Mouse (Mus musculus): ENCODE results near the gene Fbxl3. TPM values are rescaled to one million over a fixed set of nuclear protein-coding genes. Genes with fewer than 3 reads are reported as not detected.
A peak's percentile ranks its signal among the peaks of the same experiment; 100 is the strongest.

Gene Fbxl3
- polyA plus RNA-seq, 1 experiment from 2014 or later: 20.0 TPM

- Histone ChIP-seq H3K36me3 (peaks cover 31% of the 10 kb centered on the region), H3K9ac (no peak overlapping the region), H3K9me3 (replicated peaks) (no peaks in the 10 kb centered on the region), H3K4me3 (no peak overlapping the region), H3K27me3 (no peaks in the 10 kb centered on the region), H3K27ac (no peak overlapping the region), H3K4me2 (no peak overlapping the region), H3K4me1 (replicated peaks) (no peaks in the 10 kb centered on the region)
- ATAC-seq (replicated peaks; ENCODE audit: insufficient number of reproducible peaks, insufficient read depth, low FRiP score, low read depth): no peak
- 87% methylated on average over 9 of the region's 9 CpGs for WGBS
Observed at GRCm38 (mm10) chr14:103079209-103079977, 20.0 kb downstream of the Fbxl3 start.

- H3K36me3 ChIP-seq: peaks cover 35% of the 10 kb centered on the region
- no peaks in the 10 kb centered on the region for H3K27me3 ChIP-seq
- H3K27ac ChIP-seq: no peak overlapping the region
- H3K9me3 ChIP-seq (replicated peaks): no peaks in the 10 kb centered on the region
- ATAC-seq (replicated peaks; ENCODE audit: insufficient number of reproducible peaks, insufficient read depth, low FRiP score, low read depth): no peak
- no peak overlapping the region for H3K9ac ChIP-seq
- 89% methylated on average over 16 of the region's 16 CpGs for WGBS
- no peak overlapping the region for H3K4me2 ChIP-seq
- H3K4me3 ChIP-seq: no peak overlapping the region
- no peaks in the 10 kb centered on the region for H3K4me1 ChIP-seq (replicated peaks)
Observed at GRCm38 (mm10) chr14:103078006-103078912, 21.1 kb downstream of the Fbxl3 start.

GRCm38 (mm10) chr14:103077272-103078005 lies 21.9 kb downstream of the Fbxl3 start:
- 81% methylated on average over 9 of the region's 9 CpGs for WGBS
- Histone ChIP-seq H3K27ac (no peak overlapping the region), H3K36me3 (peaks cover 35% of the 10 kb centered on the region), H3K9ac (no peak overlapping the region), H3K4me3 (no peak overlapping the region), H3K27me3 (no peaks in the 10 kb centered on the region), H3K4me1 (replicated peaks) (no peaks in the 10 kb centered on the region), H3K4me2 (no peak overlapping the region), H3K9me3 (replicated peaks) (no peaks in the 10 kb centered on the region)
- no peak for ATAC-seq (replicated peaks; ENCODE audit: insufficient number of reproducible peaks, insufficient read depth, low FRiP score, low read depth)

- whole genome bisulfite sequencing: 75% methylated on average over 7 of the region's 7 CpGs
- Histone ChIP-seq H3K9me3 (replicated peaks) (no peaks in the 10 kb centered on the region), H3K4me2 (no peak overlapping the region), H3K9ac (no peak overlapping the region), H3K4me3 (no peak overlapping the region), H3K27me3 (no peaks in the 10 kb centered on the region), H3K4me1 (replicated peaks) (peaks cover 5% of the 10 kb centered on the region), H3K27ac (no peak overlapping the region), H3K36me3 (peaks cover 36% of the 10 kb centered on the region; the same call in 1 of the 2 replicates)
- ATAC-seq (replicated peaks; ENCODE audit: insufficient number of reproducible peaks, insufficient read depth, low FRiP score, low read depth): no peak
Observed at GRCm38 (mm10) chr14:103075166-103075565, 24.2 kb downstream of the Fbxl3 start.

GRCm38 (mm10) chr14:103073825-103074224 lies 25.5 kb downstream of the Fbxl3 start:
- Histone ChIP-seq H3K36me3 (peaks cover 36% of the 10 kb centered on the region; the same call in 1 of the 2 replicates), H3K4me1 (replicated peaks) (peaks cover 9% of the 10 kb centered on the region), H3K4me2 (no peak overlapping the region), H3K4me3 (no peak overlapping the region), H3K9me3 (replicated peaks) (no peaks in the 10 kb centered on the region), H3K9ac (no peak overlapping the region), H3K27ac (no peak overlapping the region), H3K27me3 (no peaks in the 10 kb centered on the region)
- WGBS: 94% methylated on average over 8 of the region's 8 CpGs
- ATAC-seq (replicated peaks; ENCODE audit: insufficient number of reproducible peaks, insufficient read depth, low FRiP score, low read depth): no peak

GRCm38 (mm10) chr14:103072731-103073130 lies 26.6 kb downstream of the Fbxl3 start:
- no peak overlapping the region for H3K9ac ChIP-seq
- no peak overlapping the region for H3K4me2 ChIP-seq
- no peak for ATAC-seq (replicated peaks; ENCODE audit: insufficient number of reproducible peaks, insufficient read depth, low FRiP score, low read depth)
- no peaks in the 10 kb centered on the region for H3K9me3 ChIP-seq (replicated peaks)
- H3K36me3 ChIP-seq: peaks cover 32% of the 10 kb centered on the region; the same call in 1 of the 2 replicates
- H3K27ac ChIP-seq: no peak overlapping the region
- peaks cover 9% of the 10 kb centered on the region for H3K4me1 ChIP-seq (replicated peaks)
- no peak overlapping the region for H3K4me3 ChIP-seq
- H3K27me3 ChIP-seq: no peaks in the 10 kb centered on the region
- 88% methylated on average over 4 of the region's 4 CpGs for WGBS

- Histone ChIP-seq H3K9ac (no peak overlapping the region), H3K27me3 (no peaks in the 10 kb centered on the region), H3K36me3 (peaks cover 26% of the 10 kb centered on the region; the same call in 1 of the 2 replicates), H3K27ac (no peak overlapping the region), H3K9me3 (replicated peaks) (no peaks in the 10 kb centered on the region), H3K4me1 (replicated peaks) (peaks cover 9% of the 10 kb centered on the region), H3K4me2 (no peak overlapping the region), H3K4me3 (no peak overlapping the region)
- ATAC-seq (replicated peaks; ENCODE audit: insufficient number of reproducible peaks, insufficient read depth, low FRiP score, low read depth): no peak
- 90% methylated on average over 12 of the region's 12 CpGs for WGBS
Observed at GRCm38 (mm10) chr14:103071471-103071870, 27.9 kb downstream of the Fbxl3 start.

- H3K4me3 ChIP-seq: peak overlapping the region; percentile 83
- H3K9ac ChIP-seq: peak overlapping the region; percentile 74
- peaks cover 9% of the 10 kb centered on the region for H3K4me1 ChIP-seq (replicated peaks)
- peak overlapping the region; percentile 92 for H3K4me2 ChIP-seq
- H3K9me3 ChIP-seq (replicated peaks): no peaks in the 10 kb centered on the region
- no peak for ATAC-seq (replicated peaks; ENCODE audit: insufficient number of reproducible peaks, insufficient read depth, low FRiP score, low read depth)
- WGBS: 3% methylated on average over 10 of the region's 10 CpGs
- peaks cover 24% of the 10 kb centered on the region; the same call in 1 of the 2 replicates for H3K36me3 ChIP-seq
- no peaks in the 10 kb centered on the region for H3K27me3 ChIP-seq
- peak overlapping the region; percentile 93 for H3K27ac ChIP-seq
Observed at GRCm38 (mm10) chr14:103070790-103071189, 28.6 kb downstream of the Fbxl3 start.

GRCm38 (mm10) chr14:103069864-103070611 lies 29.3 kb downstream of the Fbxl3 start, which contains the start of gene Cln5:
Gene Cln5, plus strand, starts transcription at chr14:103070216.
- peak within 1 kb of the TSS; percentile 93 for H3K27ac ChIP-seq
- H3K9me3 ChIP-seq (replicated peaks): no peaks in the 10 kb centered on the region
- ATAC-seq (replicated peaks; ENCODE audit: insufficient number of reproducible peaks, insufficient read depth, low FRiP score, low read depth): peak; percentile 99
- peaks cover 15% of the 10 kb centered on the region for H3K4me1 ChIP-seq (replicated peaks)
- peak within 1 kb of the TSS; percentile 74 for H3K9ac ChIP-seq
- H3K4me3 ChIP-seq: peak within 1 kb of the TSS; percentile 83
- H3K4me2 ChIP-seq: peak within 1 kb of the TSS; percentile 92
- no peaks in the 10 kb centered on the region for H3K27me3 ChIP-seq
- H3K36me3 ChIP-seq: peaks cover 19% of the 10 kb centered on the region; the same call in 1 of the 2 replicates
- under 1% methylated on average over 65 of the region's 65 CpGs for WGBS

GRCm38 (mm10) chr14:103069465-103069863 lies 29.9 kb downstream of the Fbxl3 start:
- Histone ChIP-seq H3K27me3 (no peaks in the 10 kb centered on the region), H3K4me3 (peak overlapping the region; percentile 83), H3K9me3 (replicated peaks) (no peaks in the 10 kb centered on the region), H3K27ac (peak overlapping the region; percentile 93), H3K9ac (peak overlapping the region; percentile 74; the same call in 1 of the 2 replicates), H3K4me2 (peak overlapping the region; percentile 92), H3K4me1 (replicated peaks) (peaks cover 15% of the 10 kb centered on the region), H3K36me3 (peaks cover 15% of the 10 kb centered on the region; the same call in 1 of the 2 replicates)
- ATAC-seq (replicated peaks; ENCODE audit: insufficient number of reproducible peaks, insufficient read depth, low FRiP score, low read depth): no peak
- WGBS: 14% methylated on average over 12 of the region's 12 CpGs

All from heart, embryonic 15.5 days (tissue).